Mouse (Mus musculus) large intestine, adult 2 months (tissue): Measurements from ENCODE around the gene Fam114a1. TPM values are rescaled to one million over a fixed set of nuclear protein-coding genes. Genes with fewer than 3 reads are reported as not detected.

Source experiments
- DNase-seq: peaks from one replicate; pipeline ENCODE4 v3.0.0-alpha.2; 2012; ENCODE audit warnings: low read depth, low spot score
- WGBS: fragments of 180-500 bp; shearing (Covaris S2); methylation state at CpG from one replicate; pipeline ENCODE4 v1.1.7; 2018; 5-methylcytosine and 5-hydroxymethylcytosine counted together
- polyA plus RNA-seq: library from polyadenylated mRNA; depleted of rRNA; stranded (reverse); fragments of >200 nt; gene quantifications from 2 replicates; pipeline ENCODE4 v1.2.3, GENCODE M21; 2012

The Fam114a1 gene
- polyA plus RNA-seq, 1 experiment, result 16.8 TPM

DNA sequence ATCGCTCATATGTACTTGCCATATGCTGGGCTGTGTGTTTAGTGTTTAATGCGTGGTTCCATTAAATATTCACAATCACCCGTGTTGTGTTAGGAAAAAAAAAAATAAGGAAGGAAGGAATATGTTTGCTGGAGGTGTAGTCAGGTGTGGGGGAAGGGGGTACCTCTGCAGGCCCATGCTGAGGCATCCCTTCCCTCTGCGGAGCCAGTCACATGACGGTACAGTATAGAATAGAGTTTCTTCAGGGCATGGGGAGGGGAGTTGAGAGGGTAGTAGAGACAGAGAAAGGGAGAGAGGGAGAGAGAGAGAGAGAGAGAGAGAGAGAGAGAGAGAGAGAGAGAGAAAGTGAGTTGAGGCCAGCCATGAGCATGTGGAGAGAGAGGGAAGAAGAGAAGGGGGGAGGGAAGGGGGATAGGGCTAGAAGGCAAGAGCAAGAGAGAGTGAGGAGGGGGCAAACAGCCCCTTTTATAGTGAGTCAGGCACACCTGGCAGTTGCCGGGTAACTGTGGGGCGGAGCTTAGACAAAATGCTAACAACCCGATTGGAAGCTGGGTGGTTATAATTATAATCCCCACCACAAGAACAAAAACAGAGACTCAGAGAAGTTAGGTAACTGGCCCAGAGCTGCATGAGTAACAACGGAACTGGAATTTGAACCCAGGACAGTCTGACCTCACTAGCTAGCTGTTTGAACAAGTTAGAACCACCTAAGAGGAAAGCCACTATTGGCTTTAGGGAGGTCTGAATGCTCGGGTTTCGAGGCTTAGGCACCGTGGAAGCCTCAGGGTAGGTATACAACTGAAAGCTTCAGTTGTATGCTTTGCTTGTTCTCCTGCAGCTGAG is 76.8 kb downstream of the Fam114a1 start:
- DNase-seq, result no peak
- 53% methylated on average over 12 of the region's 12 CpGs for WGBS

- WGBS, result 62% methylated on average over 12 of the region's 12 CpGs
- no peak for DNase-seq
Measured at GRCm38 (mm10) chr5:65047285-65047855, 77.5 kb downstream of the Fam114a1 start.

- 75% methylated on average over 5 of the region's 5 CpGs for WGBS
Measured at GRCm38 (mm10) chr5:65049880-65050279, 80.0 kb downstream of the Fam114a1 start.

GRCm38 (mm10) chr5:65051513-65051912 is 81.6 kb downstream of the Fam114a1 start:
- 86% methylated on average over 3 of the region's 3 CpGs for WGBS
- no peak for DNase-seq

More at GRCm38 (mm10) chr5:65049880-65050279, 80.0 kb downstream of the Fam114a1 start:
- no peak for DNase-seq

- DNase-seq, result no peak
- WGBS, result 96% methylated on average over 6 of the region's 6 CpGs
Measured at GRCm38 (mm10) chr5:65057596-65057995, 87.7 kb downstream of the Fam114a1 start.

DNA sequence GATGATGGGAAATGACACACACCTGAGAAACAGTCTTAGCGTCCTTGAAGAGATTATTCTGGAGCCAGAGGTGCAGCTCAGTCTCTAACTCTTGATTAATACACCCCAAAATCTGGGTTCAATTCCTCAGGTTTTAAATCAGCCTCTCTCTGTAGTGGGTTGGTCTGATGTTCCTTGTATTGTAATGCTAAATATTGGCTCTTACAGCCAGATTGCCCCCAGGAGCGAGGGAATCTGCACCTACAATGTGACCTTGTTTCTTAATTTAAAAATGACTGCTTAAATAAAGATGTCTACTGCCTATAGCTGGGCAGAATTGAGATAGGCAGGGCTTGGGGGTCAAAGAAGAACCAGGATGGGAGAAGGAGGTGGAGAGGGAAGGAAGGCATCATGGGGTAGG is 89.9 kb downstream of the Fam114a1 start:
- 86% methylated on average over 2 of the region's 2 CpGs for WGBS
- no peak for DNase-seq

GRCm38 (mm10) chr5:65062236-65062635 is 92.4 kb downstream of the Fam114a1 start:
- no peak for DNase-seq
- 97% methylated on average over 4 of the region's 4 CpGs for WGBS

- WGBS, result 82% methylated on average over 2 of the region's 2 CpGs
Measured at GRCm38 (mm10) chr5:65063266-65063665, 93.4 kb downstream of the Fam114a1 start.

DNA sequence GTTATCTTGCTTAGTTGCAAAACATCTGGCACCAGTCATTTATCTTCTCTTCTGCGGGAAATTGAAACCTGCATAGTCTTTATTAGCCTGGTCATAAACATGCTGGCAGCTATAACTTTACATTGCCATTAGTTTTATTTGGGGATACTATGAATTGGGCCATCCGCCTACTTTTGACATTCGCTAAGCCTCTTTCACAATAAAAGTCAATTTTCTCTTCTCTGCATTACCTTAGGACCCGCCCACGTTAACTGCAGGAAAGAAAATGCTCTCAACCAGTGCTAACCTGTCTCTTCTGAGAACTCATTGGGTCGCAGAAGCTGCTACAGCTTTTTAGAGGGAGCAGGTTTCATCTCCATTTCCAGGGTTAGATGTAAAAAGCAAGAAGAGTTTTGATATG is 98.3 kb downstream of the Fam114a1 start:
- no peak for DNase-seq
- 28% methylated on average over 6 of the region's 6 CpGs for WGBS

More at GRCm38 (mm10) chr5:65063266-65063665, 93.4 kb downstream of the Fam114a1 start:
- no peak for DNase-seq

- DNase-seq, result no peak
- 81% methylated on average over 11 of the region's 11 CpGs for WGBS
Measured at GRCm38 (mm10) chr5:65069872-65070271, 100.0 kb downstream of the Fam114a1 start.

DNA sequence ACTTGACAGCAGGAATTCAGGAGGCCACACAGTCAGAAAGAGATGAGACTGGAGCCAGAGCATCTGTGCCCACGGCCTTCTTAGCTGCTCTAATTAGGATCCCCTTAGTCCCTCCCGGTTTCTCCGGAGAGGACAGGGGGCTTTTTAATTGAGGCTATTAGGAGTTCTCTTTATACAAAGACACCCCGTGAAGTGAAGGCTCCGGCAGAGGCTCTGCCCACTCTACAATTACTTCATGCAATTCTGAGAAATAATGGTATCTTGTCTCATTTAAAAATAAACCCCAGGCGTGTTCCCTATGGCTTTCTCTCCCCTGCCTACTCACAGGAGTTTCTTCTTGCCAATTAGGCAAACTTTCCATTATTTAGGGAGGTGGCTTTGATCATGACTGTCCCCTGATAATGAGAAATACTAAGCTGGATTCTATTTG is 101.8 kb downstream of the Fam114a1 start:
- WGBS, result 74% methylated on average over 6 of the region's 6 CpGs
- DNase-seq, result no peak

GRCm38 (mm10) chr5:65073247-65073646 is 103.4 kb downstream of the Fam114a1 start:
- DNase-seq, result no peak
- 53% methylated on average over 4 of the region's 4 CpGs for WGBS

DNA sequence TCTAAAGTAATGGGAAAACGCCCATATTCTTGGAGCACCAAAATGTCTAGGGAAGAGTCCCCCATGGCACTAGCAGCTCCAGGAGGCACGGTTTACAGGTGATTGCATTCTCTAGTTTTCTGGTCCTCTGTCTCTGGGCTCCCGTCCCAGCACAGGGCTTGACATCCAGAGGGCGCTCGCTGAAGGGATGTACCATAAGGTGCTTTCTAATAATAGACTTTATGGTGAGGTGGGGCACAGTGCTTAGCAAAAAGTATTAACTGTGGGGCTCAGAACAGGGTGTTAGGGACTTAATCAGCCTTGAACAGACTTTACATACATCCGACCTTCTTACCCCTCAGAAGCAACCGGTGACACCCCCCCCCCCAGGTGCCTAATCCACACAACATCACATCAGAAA is 104.8 kb downstream of the Fam114a1 start:
- 29% methylated on average over 7 of the region's 7 CpGs for WGBS
- DNase-seq, result no peak

GRCm38 (mm10) chr5:65076087-65076486 is 106.2 kb downstream of the Fam114a1 start:
- DNase-seq, result no peak
- WGBS, result 47% methylated on average over 2 of the region's 2 CpGs

- WGBS, result 29% methylated on average over 3 of the region's 3 CpGs
Measured at GRCm38 (mm10) chr5:65076748-65077147, 106.9 kb downstream of the Fam114a1 start.

GRCm38 (mm10) chr5:65078081-65078480 is 108.2 kb downstream of the Fam114a1 start:
- no peak for DNase-seq
- WGBS, result 96% methylated on average over 4 of the region's 4 CpGs

More at GRCm38 (mm10) chr5:65076748-65077147, 106.9 kb downstream of the Fam114a1 start:
- no peak for DNase-seq

DNA sequence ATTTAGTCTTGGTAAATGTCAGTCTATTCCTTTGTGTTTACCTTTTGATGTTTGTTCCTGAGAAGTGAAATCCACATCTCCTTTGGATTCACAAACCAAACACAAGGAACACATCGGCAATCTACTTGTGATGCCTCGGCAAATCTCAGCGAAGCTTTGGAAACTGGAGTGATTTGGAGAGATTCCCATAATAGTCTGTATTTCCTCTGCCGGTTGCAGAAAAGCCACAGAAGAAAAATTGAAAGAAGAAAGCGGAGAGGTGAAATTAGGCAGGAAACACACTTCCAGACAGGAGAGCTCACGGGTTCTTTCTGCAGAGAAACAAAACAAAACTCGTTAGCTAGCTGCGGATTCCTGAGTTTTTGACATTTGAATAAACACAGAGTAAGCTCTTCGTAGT is 110.0 kb downstream of the Fam114a1 start:
- 55% methylated on average over 9 of the region's 9 CpGs for WGBS
- no peak for DNase-seq

- no peak for DNase-seq
- WGBS, result 87% methylated on average over 4 of the region's 4 CpGs
Measured at GRCm38 (mm10) chr5:65081836-65082235, 112.0 kb downstream of the Fam114a1 start.

- WGBS, result 24% methylated on average over 6 of the region's 6 CpGs
- peak; percentile 37 for DNase-seq
Measured at GRCm38 (mm10) chr5:65086522-65086921, 116.7 kb downstream of the Fam114a1 start.

DNA sequence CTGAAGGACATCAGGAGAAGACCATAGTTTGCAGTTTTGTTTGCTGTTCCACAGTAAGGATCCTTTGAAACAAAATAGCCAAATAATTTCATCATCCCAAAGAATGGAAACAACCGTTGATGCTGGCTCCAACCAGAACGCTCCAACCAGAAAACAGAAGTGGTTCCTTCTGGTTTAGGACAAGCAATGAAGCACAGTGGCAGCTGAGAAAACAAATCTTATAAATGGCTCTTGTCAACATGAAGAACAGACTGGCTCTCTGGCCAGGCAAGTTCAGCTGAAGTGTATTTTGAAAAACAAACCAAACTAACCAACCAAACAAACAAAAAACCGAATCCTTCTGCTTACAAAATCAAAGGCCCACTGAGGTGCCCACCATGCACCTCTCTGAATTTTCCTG is 119.8 kb downstream of the Fam114a1 start:
- 57% methylated on average over 3 of the region's 3 CpGs for WGBS
- no peak for DNase-seq
